Mouse (Mus musculus) embryonic fibroblast, embryonic 13.5 days (primary cell): ENCODE results near the gene H13.

Experiments
- CTCF ChIP-seq: IDR thresholded peaks from 2 replicates; pipeline ENCODE4 v1.5.1; 2011; ENCODE audit warnings: mild to moderate bottlenecking, control low read depth, low read length, moderate library complexity, borderline replicate concordance; ENCODE audit not compliant: insufficient read depth
- POLR2A ChIP-seq: IDR thresholded peaks from 2 replicates; pipeline ENCODE4 v1.6.1; 2011; ENCODE audit warnings: low read depth, mild to moderate bottlenecking, control low read depth, low read length, moderate library complexity

- TF ChIP-seq CTCF: no peak
- no peak for TF ChIP-seq POLR2A
Observed at GRCm38 (mm10) chr2:152696016-152696415, 26.8 kb downstream of the H13 start.
